In the genomic region with DNA sequence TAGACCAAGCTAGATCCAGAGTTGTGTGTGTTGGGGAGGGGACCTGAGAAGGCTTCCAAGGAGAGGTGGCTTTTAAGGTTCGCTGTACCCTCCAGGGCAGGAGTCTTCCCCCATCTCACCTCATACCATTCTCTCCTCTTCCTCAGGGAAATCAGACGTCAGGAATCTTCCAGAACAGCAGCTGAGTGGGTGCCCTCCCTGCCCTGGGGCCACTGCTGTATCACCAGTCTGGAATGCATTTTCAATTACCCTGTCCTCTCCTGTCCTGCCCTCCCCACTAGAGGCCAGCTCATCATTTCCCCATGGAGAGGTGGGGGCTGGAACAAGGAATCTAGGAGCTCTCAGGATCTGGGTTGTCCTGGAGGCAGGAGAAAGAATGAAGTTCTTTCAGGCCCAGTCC, we compare ENCODE assay signal across 31 mouse cellular contexts. TPM values are rescaled to one million over a fixed set of nuclear protein-coding genes. Genes with fewer than 3 reads are reported as not detected.
DNase-seq lines count a peak whose midpoint lies in the region; ATAC-seq and TF ChIP-seq lines count a peak whose summit lies in the region.
"Had no signal": no experiment of that assay in that cellular context is flagged by ENCODE, and none has a peak within 500 bp of the region (broad histone marks: within the 10 kb centered on the region; RNA-seq: fewer than 3 reads in every experiment).

No protein-coding gene starts in this region.

- H3K79me2 ChIP-seq in C2C12 (ENCODE audit: control insufficient read depth, insufficient read depth), result no peaks in the 10 kb centered on the region

- POLR2A ChIA-PET in Patski (lab: Charles Lee), result interaction anchor here (1.1 to 1.2 kb wide), 2 partner anchors 16 to 140 kb away, joined by 3 read pairs; no protein-coding TSS in a partner anchor

- no peaks in the 10 kb centered on the region for H3K36me3 ChIP-seq in C2C12 (ENCODE audit: control insufficient read depth, insufficient read depth)
- H3K36me3 ChIP-seq: forebrain, embryonic 10.5 days; heart, embryonic 12.5 days; heart, embryonic 15.5 days; hindbrain, embryonic 10.5 days had no signal

- no peak for TF ChIP-seq CTCF in C2C12 (IDR thresholded peaks at IDR 0.05; ENCODE audit: control insufficient read depth, insufficient read depth, insufficient read length)
- TF ChIP-seq CTCF in Patski (IDR thresholded peaks at IDR 0.05), result no peak

- CTCF ChIA-PET in Patski (lab: Charles Lee), result interaction anchor here (2.0 to 2.8 kb wide), 2 partner anchors 11 to 74 kb away, joined by 6 to 8 read pairs; no protein-coding TSS in a partner anchor

- peak; percentile 71 to 76 for DNase-seq in adrenal gland, adult (ENCODE audit: inconsistent age in 2 of 2, low spot score in 1 of 2)
- no peak for DNase-seq in adrenal gland, postnatal 25 days
- DNase-seq in adrenal gland, postnatal 36 days, result peak; percentile 55 to 63
- no peak for DNase-seq in adrenal gland, postnatal 10 days
- DNase-seq in Patski (ENCODE audit: low read depth, low spot score), result no peak
- no peak for DNase-seq in c-Kit-positive CD71-positive TER-119-positive erythroid progenitor cells, embryonic 14.5 days (ENCODE audit: low spot score)
- no peak for DNase-seq in heart, adult 11 months
- DNase-seq: adrenal gland, adult 8-10 months; cerebellum, adult 11-12 months; cerebellum, adult 8-10 months; cerebellum, postnatal 10 days; cerebellum, postnatal 36 days; embryo, embryonic 11 days; gastrocnemius, adult 2 months; gastrocnemius, postnatal 14 days; heart, adult 18-20 months; heart, postnatal 10 days; heart, postnatal 36 days; kidney, adult 18-20 months; kidney, adult 9 months had no signal

- no peaks in the 10 kb centered on the region for H3K79me3 ChIP-seq in C2C12 (ENCODE audit: low read depth)

- ATAC-seq in Patski, result peak; percentile 57
- ATAC-seq: activated CD4-positive, CD25-positive, alpha-beta regulatory T cell, adult 4 months; forebrain, embryonic 13.5 days; forebrain, embryonic 16.5 days; hindbrain, postnatal 0 days; inflammation-experienced regulatory T-cells, adult 6 months; intestine, embryonic 16.5 days had no signal

- H3K4me3 ChIP-seq in C2C12 (ENCODE audit: insufficient read depth, poor library complexity, severe bottlenecking), result no peak overlapping the region
- H3K4me3 ChIP-seq: forebrain, embryonic 10.5 days; forebrain, embryonic 13.5 days; gastrocnemius, adult 2 months; heart, embryonic 12.5 days; heart, embryonic 15.5 days; hindbrain, embryonic 10.5 days had no signal

- H3K27me3 ChIP-seq in C2C12 (ENCODE audit: control insufficient read depth, insufficient read depth, insufficient read length) (no peaks in the 10 kb centered on the region), Patski (no peaks in the 10 kb centered on the region)
- H3K27me3 ChIP-seq: heart, embryonic 12.5 days had no signal

- H3ac ChIP-seq in C2C12 (ENCODE audit: control insufficient read depth, insufficient read length, low read depth), result no peak overlapping the region

- in situ Hi-C loops in Patski (cut with MboI; ENCODE audit: low pct_unique_long_range_greater_than_20kb), result loop anchor here (25.0 kb wide), 1 partner anchor 1223 kb away; a partner anchor contains a TSS

TF ChIP-seq in C2C12, 6 proteins besides CTCF, POLR2A, EP300 and RAD21:
- TF ChIP-seq CEBPB (IDR thresholded peaks at IDR 0.05; ENCODE audit: low read depth) (no peak), FOSL1 (IDR thresholded peaks at IDR 0.05; ENCODE audit: insufficient read depth, low read length, poor library complexity, severe bottlenecking) (no peak), MYOD1 (IDR thresholded peaks at IDR 0.05; ENCODE audit: control insufficient read depth, insufficient read length, low read depth) (peak; percentile 71)

RNA-seq across cellular contexts. Expression of a gene that starts 13.5 kb away (rescaled TPM):
- total RNA-seq in adrenal gland, postnatal 25 days (2021), result 29.5 and 30.0 TPM in 2 replicates
- 10 to 100 TPM; 31.1 to 34.3 TPM for total RNA-seq in adrenal gland, postnatal 36 days (2021)
- 10 to 100 TPM; 22.0 to 23.3 TPM for total RNA-seq in adrenal gland, postnatal 10 days (2021)
- 56.4 TPM for polyA plus RNA-seq in C2C12 (2012; fragmentation: generic; extraction: Trizol)
- 35.4 TPM for polyA plus RNA-seq in Patski (2021)
- polyA plus RNA-seq: activated CD4-positive, CD25-positive, alpha-beta regulatory T cell, adult 4 months had no signal

Comparison
In these comparisons a context has a peak if more than half of its experiments do, and no peak if none do; other contexts are left out.
1. DNase-seq: peak in adrenal gland, adult (2 of 2) and adrenal gland, postnatal 36 days (2 of 2); none in adrenal gland, postnatal 25 days (single experiment), adrenal gland, postnatal 10 days (single experiment), Patski (single experiment), c-Kit-positive CD71-positive TER-119-positive erythroid progenitor cells, embryonic 14.5 days (single experiment) and heart, adult 11 months (single experiment).